Mouse (Mus musculus) hindbrain, postnatal 0 days (tissue): Measurements from ENCODE around the gene Ormdl2. TPM values are rescaled to one million over a fixed set of nuclear protein-coding genes. Genes with fewer than 3 reads are reported as not detected.
"Not testable (repeated sequence)": the region's sequence is repeated elsewhere in the genome, so short reads cannot be mapped to it uniquely, and the experiment has no call there.

Experiments used
- ATAC-seq: fragments of 200-750 bp; cut with Nextera tagmentation; 2 replicates; pipeline ENCODE4 v1.8.0; 2017; ENCODE audit warnings: mild to moderate bottlenecking, moderate TSS enrichment, moderate library complexity
- DNase-seq: peaks from one replicate; pipeline ENCODE4 v3.0.0-alpha.2; 2015; ENCODE audit warnings: low spot score
- H3K27ac ChIP-seq: fragments of 300-500 bp; sonication (generic); 2 replicates; pipeline ENCODE4 v1.5.1; 2014; ENCODE audit warnings: mild to moderate bottlenecking
- H3K27me3 ChIP-seq: fragments of 300-500 bp; sonication (generic); 2 replicates; pipeline ENCODE4 v1.6.1; 2014; ENCODE audit warnings: low read length, mixed read lengths; ENCODE audit not compliant: insufficient read depth
- H3K36me3 ChIP-seq: fragments of 300-500 bp; sonication (generic); 2 replicates; pipeline ENCODE4 v1.6.1; 2014; ENCODE audit warnings: low read length, mixed read lengths; ENCODE audit not compliant: insufficient read depth
- H3K4me1 ChIP-seq: fragments of 300-500 bp; sonication (generic); 2 replicates; pipeline ENCODE4 v1.6.1; 2014; ENCODE audit warnings: antibody characterized with exemption, low read length, mixed read lengths; ENCODE audit not compliant: insufficient read depth
- H3K4me2 ChIP-seq: fragments of 300-500 bp; sonication (generic); 2 replicates; pipeline ENCODE4 v1.6.1; 2014; ENCODE audit warnings: low read depth, mild to moderate bottlenecking, low read length, moderate library complexity, mixed read lengths
- H3K4me3 ChIP-seq: fragments of 300-500 bp; sonication (generic); 2 replicates; pipeline ENCODE4 v1.5.1; 2014; ENCODE audit warnings: low read length
- H3K9ac ChIP-seq: fragments of 300-500 bp; sonication (generic); replicated peaks from 2 replicates; pipeline ENCODE4 v1.6.1; 2014; ENCODE audit warnings: mild to moderate bottlenecking, low read length, moderate library complexity, mixed read lengths
- H3K9me3 ChIP-seq: fragments of 300-500 bp; sonication (generic); 2 replicates; pipeline ENCODE4 v1.6.1; 2016; ENCODE audit warnings: low read length, mixed read lengths
- CTCF ChIP-seq: IDR thresholded peaks from 2 replicates; pipeline ENCODE4 v1.5.1; 2016; ENCODE audit warnings: antibody characterized with exemption, control low read depth, low read depth
- WGBS: fragments of 180-500 bp; shearing (Covaris S2); extraction: QIAGEN DNeasy Blood & Tissue Kit; methylation state at CpG from one replicate; pipeline ENCODE4 v1.1.7; 2014; 5-methylcytosine and 5-hydroxymethylcytosine counted together
- polyA plus RNA-seq: library from polyadenylated mRNA; unstranded; fragments of >200 nt; fragmentation: Nextera tagmentation; extraction: Ambion mirVana; gene quantifications from 2 replicates; pipeline ENCODE4 v1.2.1, GENCODE M21; 2015
- total RNA-seq: library from RNA; depleted of rRNA; stranded (reverse); fragments of >200 nt; gene quantifications from 2 replicates; pipeline ENCODE4 v1.2.3, GENCODE M21; 2014

Gene Ormdl2
- total and polyA plus RNA-seq, 2 experiments from 2014 or later, result 12.0 to 23.8 TPM

DNA sequence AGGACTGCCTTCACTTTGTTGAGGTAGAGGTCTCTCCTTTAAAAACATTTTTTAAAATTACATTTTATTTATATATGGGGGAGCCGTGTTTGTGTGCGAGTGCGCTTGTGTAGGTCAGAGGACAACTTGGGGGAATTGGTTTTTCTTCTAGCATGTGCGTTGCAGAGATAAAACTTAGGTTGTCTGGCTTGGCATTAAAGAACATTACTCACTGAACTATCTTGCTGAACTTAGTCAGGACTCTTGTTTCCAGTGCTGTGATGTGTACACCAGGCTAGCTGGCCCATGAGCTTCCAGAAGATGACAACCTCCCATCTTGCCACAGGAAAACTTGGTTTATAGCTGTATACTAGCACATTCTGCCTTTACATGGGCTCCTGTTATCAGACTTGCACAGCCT is 25.2 kb upstream of the Ormdl2 start:
- H3K36me3 ChIP-seq, result peaks cover 28% of the 10 kb centered on the region
- 95% methylated on average over 4 of the region's 4 CpGs for WGBS
- no peaks in the 10 kb centered on the region for H3K4me1 ChIP-seq
- H3K27ac ChIP-seq, result no peak overlapping the region
- ATAC-seq (no peak), DNase-seq (no peak)
- no peaks in the 10 kb centered on the region for H3K9me3 ChIP-seq
- H3K4me2 ChIP-seq, result no peak overlapping the region
- no peak overlapping the region for H3K9ac ChIP-seq
- H3K4me3 ChIP-seq, result no peak overlapping the region
- TF ChIP-seq CTCF, result no peak
- no peaks in the 10 kb centered on the region for H3K27me3 ChIP-seq

DNA sequence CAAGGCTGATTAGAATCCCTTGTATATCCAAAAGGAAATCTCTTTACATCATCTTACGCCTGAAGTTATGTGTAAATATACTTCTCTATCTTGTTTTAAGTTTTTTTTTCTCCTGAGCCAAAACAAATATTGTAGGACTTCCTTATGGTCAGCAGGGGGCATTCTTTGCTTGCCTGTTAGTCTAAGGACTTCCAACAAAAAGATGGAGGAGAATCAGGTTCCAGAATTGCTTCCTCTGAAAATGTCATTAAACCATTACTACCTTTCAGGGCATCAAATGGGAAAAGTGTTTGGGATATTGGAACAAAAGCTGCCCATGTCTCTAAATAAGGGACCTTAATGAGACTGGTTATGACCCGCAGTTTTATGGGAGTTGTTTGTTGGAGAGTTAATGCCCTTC is 24.1 kb upstream of the Ormdl2 start:
- Histone ChIP-seq H3K27ac (no peak overlapping the region), H3K9me3 (no peaks in the 10 kb centered on the region), H3K4me3 (no peak overlapping the region), H3K36me3 (peaks cover 31% of the 10 kb centered on the region), H3K27me3 (no peaks in the 10 kb centered on the region), H3K4me1 (no peaks in the 10 kb centered on the region), H3K9ac (no peak overlapping the region), H3K4me2 (no peak overlapping the region)
- 81% methylated on average over 2 of the region's 2 CpGs for WGBS
- peak; percentile 69 for DNase-seq
- no peak for ATAC-seq
- peak; percentile 62 for TF ChIP-seq CTCF

DNA sequence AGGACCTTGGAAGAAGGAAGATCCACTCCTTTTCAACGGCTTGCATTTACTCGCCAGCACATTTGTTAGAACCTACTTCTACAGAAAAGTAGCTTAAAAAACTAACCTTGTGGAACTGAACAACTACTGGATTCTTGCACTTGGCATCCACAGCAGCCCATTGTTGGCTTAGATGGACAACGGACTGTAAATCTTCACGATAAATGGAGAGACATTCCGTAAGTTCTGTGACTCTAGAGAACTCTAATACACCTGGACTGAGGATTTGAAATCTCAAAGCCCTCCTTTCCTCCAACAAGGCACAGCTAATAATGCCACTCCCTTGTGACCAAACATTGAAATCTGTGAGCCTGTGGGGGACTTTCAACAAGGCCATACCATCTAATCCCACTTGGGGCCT is 21.8 kb upstream of the Ormdl2 start:
- Histone ChIP-seq H3K27me3 (no peaks in the 10 kb centered on the region), H3K36me3 (peaks cover 25% of the 10 kb centered on the region; the same call in 1 of the 2 replicates), H3K9ac (no peak overlapping the region), H3K4me1 (no peaks in the 10 kb centered on the region), H3K4me3 (no peak overlapping the region), H3K27ac (no peak overlapping the region), H3K4me2 (no peak overlapping the region), H3K9me3 (no peaks in the 10 kb centered on the region)
- DNase-seq (no peak), ATAC-seq (no peak)
- no peak for TF ChIP-seq CTCF
- WGBS, result 95% methylated on average over 5 of the region's 5 CpGs

DNA sequence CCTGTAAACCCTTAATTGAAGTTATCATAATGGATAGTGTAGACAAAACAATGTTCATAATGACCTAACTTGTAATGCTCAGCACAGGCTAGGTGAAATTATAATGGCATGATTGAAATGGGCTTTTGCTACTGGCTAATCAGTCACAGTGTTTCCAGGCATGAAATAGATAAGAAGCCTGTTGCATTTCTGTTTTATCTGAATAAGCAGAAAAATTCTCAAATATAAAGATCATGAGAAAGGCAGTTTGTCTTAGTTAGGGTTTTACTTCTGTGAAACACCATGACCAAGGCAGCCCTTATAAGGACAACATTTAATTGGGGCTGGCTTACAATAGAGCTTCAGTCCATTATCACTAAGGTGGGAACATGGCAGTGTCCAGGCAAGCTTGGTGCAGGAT is 19.2 kb upstream of the Ormdl2 start:
- TF ChIP-seq CTCF, result no peak
- no peak for DNase-seq
- no peaks in the 10 kb centered on the region for H3K27me3 ChIP-seq
- no peaks in the 10 kb centered on the region for H3K9me3 ChIP-seq
- H3K9ac ChIP-seq, result no peak overlapping the region
- H3K4me1 ChIP-seq, result no peaks in the 10 kb centered on the region
- H3K4me2 ChIP-seq, result no peak overlapping the region
- no peak overlapping the region for H3K4me3 ChIP-seq
- ATAC-seq, result no peak
- peaks cover 28% of the 10 kb centered on the region; the same call in 1 of the 2 replicates for H3K36me3 ChIP-seq
- no peak overlapping the region for H3K27ac ChIP-seq

DNA sequence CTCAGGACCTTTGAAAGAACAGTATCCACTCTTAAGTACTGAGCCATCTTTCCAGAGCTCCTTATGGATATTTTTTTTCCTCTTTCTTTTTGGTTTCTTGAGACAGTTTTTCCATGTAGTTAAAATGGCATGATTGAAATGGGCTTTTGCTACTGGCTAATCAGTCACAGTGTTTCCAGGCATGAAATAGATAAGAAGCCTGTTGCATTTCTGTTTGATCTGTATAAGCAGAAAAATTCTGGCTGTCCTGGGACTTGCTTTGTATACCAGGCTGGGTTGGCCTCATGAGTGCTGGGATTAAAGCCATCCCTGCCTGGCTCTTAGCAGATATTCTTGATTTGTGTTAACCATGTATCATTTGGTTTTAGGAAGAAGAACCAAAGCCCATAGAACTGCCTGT is 18.0 kb upstream of the Ormdl2 start:
- Histone ChIP-seq H3K27ac (no peak overlapping the region), H3K4me2 (no peak overlapping the region), H3K4me3 (no peak overlapping the region), H3K27me3 (no peaks in the 10 kb centered on the region), H3K9me3 (no peaks in the 10 kb centered on the region), H3K4me1 (no peaks in the 10 kb centered on the region), H3K9ac (no peak overlapping the region), H3K36me3 (peaks cover 28% of the 10 kb centered on the region; the same call in 1 of the 2 replicates)
- DNase-seq (no peak), ATAC-seq (no peak)
- TF ChIP-seq CTCF, result no peak

DNA sequence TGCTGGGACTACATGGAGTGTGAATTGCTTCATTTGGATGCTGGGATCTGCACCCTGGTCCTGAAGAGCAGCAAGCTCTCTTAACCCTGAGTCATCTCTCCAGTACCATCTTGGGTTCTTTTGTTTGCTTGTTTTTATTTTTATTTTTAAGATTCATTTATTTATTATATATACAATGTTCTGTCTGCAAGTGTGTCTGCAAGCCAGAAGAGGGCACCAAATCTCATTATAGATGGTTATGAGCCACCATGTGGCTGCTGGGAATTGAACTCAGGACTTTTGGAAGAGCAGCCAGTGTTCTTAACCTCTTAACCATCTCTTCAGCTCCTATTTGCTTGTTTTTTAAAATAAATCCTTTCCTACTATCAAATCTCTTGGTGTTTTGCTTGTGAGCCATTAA is 16.0 kb upstream of the Ormdl2 start:
- Histone ChIP-seq H3K9ac (no peak overlapping the region), H3K9me3 (no peaks in the 10 kb centered on the region), H3K4me3 (no peak overlapping the region), H3K27me3 (no peaks in the 10 kb centered on the region), H3K4me2 (no peak overlapping the region), H3K27ac (no peak overlapping the region), H3K36me3 (peaks cover 19% of the 10 kb centered on the region; the same call in 1 of the 2 replicates), H3K4me1 (no peaks in the 10 kb centered on the region)
- DNase-seq (no peak), ATAC-seq (no peak)
- no peak for TF ChIP-seq CTCF

DNA sequence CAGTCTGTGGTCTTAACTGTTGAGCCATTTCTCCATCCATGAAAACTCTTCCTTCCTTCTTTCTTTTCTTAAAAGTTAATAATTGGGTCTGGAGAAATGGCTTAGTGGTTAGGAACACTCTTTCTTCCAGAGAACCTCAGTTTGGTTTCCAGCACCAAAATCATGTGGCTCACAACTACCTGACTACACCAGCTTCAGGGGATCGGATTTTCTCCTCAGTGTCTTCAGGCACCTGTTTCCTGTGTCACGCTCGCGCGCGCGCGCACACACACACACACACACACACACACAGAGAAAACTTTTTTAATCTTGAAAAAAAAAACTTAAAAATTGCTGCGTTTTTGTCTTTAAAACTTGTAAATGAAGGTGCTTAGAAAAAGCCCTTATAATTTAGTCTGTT is 2.4 kb upstream of the Ormdl2 start:
- DNase-seq (no peak), ATAC-seq (no peak)

DNA sequence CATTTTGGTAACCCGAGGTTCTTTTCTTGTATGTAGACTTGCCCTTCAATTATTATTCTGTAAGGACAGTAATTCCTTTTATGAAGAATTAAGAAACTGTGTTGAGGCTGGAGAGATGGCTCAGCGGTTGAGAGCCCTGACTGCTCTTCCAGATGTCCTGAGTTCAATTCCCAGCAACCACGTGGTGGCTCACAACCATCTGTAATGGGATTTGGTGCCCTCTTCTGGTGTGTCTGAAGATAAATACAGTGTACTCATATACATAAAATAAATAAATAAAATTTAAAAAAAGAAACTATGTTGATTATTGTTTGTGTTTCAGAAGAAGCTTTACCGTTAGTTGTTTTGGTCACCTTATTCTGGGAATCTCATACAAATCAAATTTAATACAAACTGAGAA is 1.6 kb upstream of the Ormdl2 start:
- not testable (repeated sequence) for H3K4me3 ChIP-seq, H3K9ac ChIP-seq, H3K27me3 ChIP-seq, H3K4me1 ChIP-seq, H3K27ac ChIP-seq, ATAC-seq, DNase-seq, H3K9me3 ChIP-seq
- WGBS, result 76% methylated on average over 4 of the region's 4 CpGs
- Histone ChIP-seq H3K4me2 (peak overlapping the region; percentile 71; the same call in 1 of the 2 replicates), H3K36me3 (peaks cover 15% of the 10 kb centered on the region)

More for the DNA sequence above, 2.4 kb upstream of the Ormdl2 start:
- 96% methylated on average over 9 of the region's 9 CpGs for WGBS
- Histone ChIP-seq H3K9ac (no peak overlapping the region), H3K4me3 (no peak overlapping the region), H3K27me3 (no peaks in the 10 kb centered on the region), H3K4me1 (peaks cover 8% of the 10 kb centered on the region), H3K4me2 (no peak overlapping the region), H3K36me3 (peaks cover 10% of the 10 kb centered on the region), H3K27ac (no peak overlapping the region), H3K9me3 (no peaks in the 10 kb centered on the region)
- TF ChIP-seq CTCF, result no peak
